Mouse (Mus musculus) heart, embryonic 10.5 days (tissue): ENCODE data around the gene Cyth3. TPM values are rescaled to one million over a fixed set of nuclear protein-coding genes. Genes with fewer than 3 reads are reported as not detected.
A peak's percentile ranks its signal among the peaks of the same experiment; 100 is the strongest.

Source experiments
- DNase-seq: peaks from one replicate; pipeline ENCODE4 v3.0.0-alpha.2; 2017; ENCODE audit warnings: low spot score
- H3K27ac ChIP-seq: fragments of 300-500 bp; sonication (generic); 2 replicates; pipeline ENCODE4 v1.5.1; 2016; ENCODE audit warnings: mild to moderate bottlenecking
- H3K27me3 ChIP-seq: fragments of 300-500 bp; sonication (generic); 2 replicates; pipeline ENCODE4 v1.6.1; 2016; ENCODE audit warnings: mild to moderate bottlenecking; ENCODE audit not compliant: poor library complexity, insufficient read depth, severe bottlenecking
- H3K36me3 ChIP-seq: fragments of 300-500 bp; sonication (generic); 2 replicates; pipeline ENCODE4 v1.6.1; 2016; ENCODE audit warnings: mild to moderate bottlenecking, moderate library complexity
- H3K4me1 ChIP-seq: fragments of 300-500 bp; sonication (generic); 2 replicates; pipeline ENCODE4 v1.6.1; 2016; ENCODE audit warnings: mild to moderate bottlenecking
- H3K4me3 ChIP-seq: fragments of 300-500 bp; sonication (generic); 2 replicates; pipeline ENCODE4 v1.5.1; 2016; ENCODE audit warnings: mild to moderate bottlenecking, moderate library complexity
- H3K9me3 ChIP-seq: fragments of 300-500 bp; sonication (generic); 2 replicates; pipeline ENCODE4 v1.6.1; 2016; ENCODE audit warnings: mild to moderate bottlenecking, moderate library complexity
- WGBS: fragments of 180-500 bp; shearing (Covaris S2); methylation state at CpG from one replicate; pipeline ENCODE4 v1.1.7; 2016; 5-methylcytosine and 5-hydroxymethylcytosine counted together
- polyA plus RNA-seq: library from polyadenylated mRNA; unstranded; fragments of >200 nt; fragmentation: Nextera tagmentation; extraction: Ambion mirVana; gene quantifications from 2 replicates; pipeline ENCODE4 v1.2.1, GENCODE M21; 2016

Gene Cyth3
- polyA plus RNA-seq, 1 experiment from 2014 or later = 30.9 TPM

GRCm38 (mm10) chr5:143642262-143642831 is 20.1 kb downstream of the Cyth3 start:
- Histone ChIP-seq H3K27ac (no peak overlapping the region), H3K27me3 (no peaks in the 10 kb centered on the region), H3K4me3 (no peak overlapping the region), H3K4me1 (peaks cover 25% of the 10 kb centered on the region; the same call in 1 of the 2 replicates), H3K9me3 (no peaks in the 10 kb centered on the region), H3K36me3 (no peaks in the 10 kb centered on the region)
- 66% methylated on average over 4 of the region's 4 CpGs for WGBS
- DNase-seq = no peak

DNA sequence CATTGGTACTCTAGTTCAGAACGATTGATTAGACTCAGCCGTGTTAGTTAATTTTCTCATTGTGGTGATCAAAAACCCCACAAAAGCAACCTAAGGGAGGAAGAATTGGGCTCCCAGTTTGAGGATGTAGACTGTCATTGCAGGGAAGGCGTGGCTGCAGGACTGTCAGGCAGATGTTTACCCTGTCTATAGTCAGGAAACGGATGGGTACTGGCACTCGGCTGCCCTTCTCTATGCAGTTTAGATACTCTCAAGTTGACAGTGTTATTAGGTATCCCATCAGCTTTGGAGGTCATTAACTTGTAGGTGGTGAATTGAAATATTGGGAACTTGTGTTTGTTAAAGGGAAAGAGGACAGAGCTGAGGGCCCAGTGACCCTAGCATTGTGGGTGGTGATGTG is 23.7 kb downstream of the Cyth3 start:
- H3K9me3 ChIP-seq = no peaks in the 10 kb centered on the region
- H3K36me3 ChIP-seq = peaks cover 9% of the 10 kb centered on the region; the same call in 1 of the 2 replicates
- no peak overlapping the region for H3K4me3 ChIP-seq
- 72% methylated on average over 5 of the region's 5 CpGs for whole genome bisulfite sequencing
- H3K27me3 ChIP-seq = no peaks in the 10 kb centered on the region
- peaks cover 9% of the 10 kb centered on the region; the same call in 1 of the 2 replicates for H3K4me1 ChIP-seq
- DNase-seq = no peak
- H3K27ac ChIP-seq = no peak overlapping the region

DNA sequence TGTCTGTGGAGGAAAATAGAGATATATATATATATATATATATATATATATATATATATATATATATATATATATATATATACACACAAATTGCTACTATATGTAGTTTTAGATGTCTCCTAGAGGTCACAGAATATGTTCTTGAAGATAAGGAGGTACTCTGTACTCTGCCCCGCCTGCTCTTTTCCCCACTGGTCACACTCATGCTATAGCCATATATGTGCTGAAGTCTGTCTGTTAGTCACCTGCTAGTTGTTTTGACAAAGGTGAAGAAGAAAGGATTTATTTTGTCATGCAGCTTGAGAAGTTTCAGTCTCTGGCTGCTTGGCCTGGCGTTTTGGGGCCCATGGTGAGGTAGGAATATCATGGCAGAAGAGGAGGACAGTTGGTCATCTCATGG is 25.2 kb downstream of the Cyth3 start:
- Histone ChIP-seq H3K9me3 (no peaks in the 10 kb centered on the region), H3K4me1 (peaks cover 9% of the 10 kb centered on the region; the same call in 1 of the 2 replicates), H3K27ac (no peak overlapping the region), H3K4me3 (no peak overlapping the region), H3K36me3 (peaks cover 9% of the 10 kb centered on the region; the same call in 1 of the 2 replicates), H3K27me3 (no peaks in the 10 kb centered on the region)
- DNase-seq = no peak
- WGBS = 90% methylated on average over 2 of the region's 2 CpGs

GRCm38 (mm10) chr5:143648058-143648457 is 25.8 kb downstream of the Cyth3 start:
- Histone ChIP-seq H3K4me3 (no peak overlapping the region), H3K27ac (no peak overlapping the region), H3K36me3 (peaks cover 9% of the 10 kb centered on the region; the same call in 1 of the 2 replicates), H3K9me3 (no peaks in the 10 kb centered on the region), H3K27me3 (no peaks in the 10 kb centered on the region), H3K4me1 (peaks cover 9% of the 10 kb centered on the region; the same call in 1 of the 2 replicates)
- DNase-seq = no peak
- 84% methylated on average over 2 of the region's 2 CpGs for WGBS

GRCm38 (mm10) chr5:143649168-143649567 is 26.9 kb downstream of the Cyth3 start:
- H3K27ac ChIP-seq = no peak overlapping the region
- H3K4me1 ChIP-seq = peaks cover 12% of the 10 kb centered on the region
- no peaks in the 10 kb centered on the region for H3K9me3 ChIP-seq
- no peak overlapping the region for H3K4me3 ChIP-seq
- WGBS = 93% methylated on average over 6 of the region's 6 CpGs
- no peak for DNase-seq
- H3K27me3 ChIP-seq = no peaks in the 10 kb centered on the region
- H3K36me3 ChIP-seq = peaks cover 9% of the 10 kb centered on the region; the same call in 1 of the 2 replicates

GRCm38 (mm10) chr5:143651855-143652631 is 29.8 kb downstream of the Cyth3 start:
- Histone ChIP-seq H3K9me3 (no peaks in the 10 kb centered on the region), H3K27ac (no peak overlapping the region), H3K4me1 (peaks cover 38% of the 10 kb centered on the region), H3K36me3 (peaks cover 9% of the 10 kb centered on the region; the same call in 1 of the 2 replicates), H3K27me3 (no peaks in the 10 kb centered on the region), H3K4me3 (no peak overlapping the region)
- WGBS = 84% methylated on average over 8 of the region's 8 CpGs
- DNase-seq = no peak

DNA sequence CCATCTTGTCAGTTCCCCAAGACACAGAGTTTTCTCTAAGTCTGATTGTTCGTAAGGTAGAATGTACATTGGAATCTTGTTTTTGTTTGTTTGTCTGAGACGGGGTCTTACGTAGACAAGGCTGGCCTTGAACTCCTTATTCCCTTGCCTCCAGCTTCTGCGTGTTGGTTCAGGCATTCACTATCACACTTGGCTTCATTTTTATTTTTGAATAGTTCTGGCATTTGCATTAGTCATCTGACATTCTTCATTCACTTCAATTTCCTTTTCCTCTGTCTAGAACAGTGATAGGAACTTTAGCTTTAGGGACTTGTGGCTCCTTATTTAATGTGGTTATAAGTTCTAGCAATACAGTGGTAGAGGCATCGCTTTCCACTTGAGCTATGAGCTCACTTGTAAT is 31.2 kb downstream of the Cyth3 start:
- DNase-seq = no peak
- no peaks in the 10 kb centered on the region for H3K27me3 ChIP-seq
- 91% methylated on average over 5 of the region's 5 CpGs for WGBS
- peaks cover 9% of the 10 kb centered on the region; the same call in 1 of the 2 replicates for H3K36me3 ChIP-seq
- no peaks in the 10 kb centered on the region for H3K9me3 ChIP-seq
- H3K27ac ChIP-seq = no peak overlapping the region
- H3K4me3 ChIP-seq = no peak overlapping the region
- H3K4me1 ChIP-seq = peaks cover 36% of the 10 kb centered on the region

DNA sequence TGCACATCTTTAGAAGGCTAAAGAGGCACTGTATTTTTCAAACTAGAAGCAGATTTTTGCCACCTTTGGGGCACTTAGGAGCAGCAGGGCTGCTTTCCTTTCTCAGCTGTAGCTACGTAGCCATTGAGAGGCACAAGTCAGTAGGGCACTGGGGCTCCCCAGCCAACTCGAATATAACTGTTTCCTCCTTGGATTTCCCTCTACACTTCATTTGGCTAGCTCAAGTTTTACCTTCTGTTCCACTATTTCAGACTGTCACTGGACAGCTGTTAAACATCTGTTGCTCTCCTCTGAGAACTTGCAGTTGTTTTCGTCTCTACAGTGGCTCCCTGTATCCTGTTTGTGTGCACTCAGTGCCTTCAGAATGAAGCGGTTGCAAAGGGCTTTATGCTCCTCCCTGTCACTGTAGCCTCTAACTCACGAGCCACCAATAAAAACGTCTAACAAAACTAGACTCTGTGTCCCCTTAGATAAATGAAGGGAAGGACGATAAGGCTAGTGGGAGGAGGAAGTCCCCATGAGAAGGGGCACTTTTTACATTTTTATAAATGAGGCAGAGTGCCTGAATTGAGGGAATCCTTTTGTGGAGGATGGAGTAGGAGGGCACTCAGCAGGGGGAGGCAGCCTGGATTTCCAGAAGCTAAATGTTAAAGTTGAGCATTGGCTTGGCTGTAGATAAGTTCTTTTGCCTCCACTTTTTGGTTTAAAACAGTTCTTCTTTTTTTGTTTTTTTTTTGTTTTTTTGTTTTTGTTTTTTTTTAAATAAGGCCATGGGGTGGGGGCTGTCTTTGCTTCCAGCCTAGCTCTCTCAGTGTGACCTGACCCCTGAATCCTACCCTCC is 32.6 kb downstream of the Cyth3 start:
- no peak for DNase-seq
- Histone ChIP-seq H3K36me3 (peaks cover 7% of the 10 kb centered on the region; the same call in 1 of the 2 replicates), H3K27me3 (no peaks in the 10 kb centered on the region), H3K4me1 (peaks cover 42% of the 10 kb centered on the region), H3K9me3 (no peaks in the 10 kb centered on the region), H3K4me3 (no peak overlapping the region), H3K27ac (peak overlapping the region; percentile 70)
- 24% methylated on average over 7 of the region's 7 CpGs for WGBS

DNA sequence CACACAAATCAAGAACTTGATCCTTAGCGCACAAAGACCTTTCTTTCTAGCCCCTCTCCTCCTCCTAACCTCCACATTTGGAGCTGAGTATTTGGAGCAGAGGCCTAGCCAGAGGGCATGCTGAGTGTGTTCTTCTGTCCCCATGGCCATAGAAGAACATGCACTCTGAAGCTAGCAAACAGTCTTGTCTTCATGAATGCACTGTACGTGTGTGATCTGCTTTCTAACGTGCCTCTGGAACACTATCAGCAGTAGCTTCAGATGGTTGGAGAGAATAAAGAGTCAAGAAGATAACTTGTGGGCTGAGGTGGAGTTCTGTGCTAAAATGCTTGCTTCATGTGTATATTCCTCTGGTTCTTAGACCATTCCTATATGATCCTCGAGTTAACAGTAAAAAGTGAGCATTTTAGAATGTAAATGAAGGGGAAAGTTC is 33.3 kb downstream of the Cyth3 start:
- Histone ChIP-seq H3K27ac (peak overlapping the region; percentile 70), H3K4me1 (peaks cover 42% of the 10 kb centered on the region), H3K36me3 (peaks cover 3% of the 10 kb centered on the region; the same call in 1 of the 2 replicates), H3K27me3 (no peaks in the 10 kb centered on the region), H3K9me3 (no peaks in the 10 kb centered on the region), H3K4me3 (no peak overlapping the region)
- WGBS = 58% methylated on average over 4 of the region's 4 CpGs
- no peak for DNase-seq

DNA sequence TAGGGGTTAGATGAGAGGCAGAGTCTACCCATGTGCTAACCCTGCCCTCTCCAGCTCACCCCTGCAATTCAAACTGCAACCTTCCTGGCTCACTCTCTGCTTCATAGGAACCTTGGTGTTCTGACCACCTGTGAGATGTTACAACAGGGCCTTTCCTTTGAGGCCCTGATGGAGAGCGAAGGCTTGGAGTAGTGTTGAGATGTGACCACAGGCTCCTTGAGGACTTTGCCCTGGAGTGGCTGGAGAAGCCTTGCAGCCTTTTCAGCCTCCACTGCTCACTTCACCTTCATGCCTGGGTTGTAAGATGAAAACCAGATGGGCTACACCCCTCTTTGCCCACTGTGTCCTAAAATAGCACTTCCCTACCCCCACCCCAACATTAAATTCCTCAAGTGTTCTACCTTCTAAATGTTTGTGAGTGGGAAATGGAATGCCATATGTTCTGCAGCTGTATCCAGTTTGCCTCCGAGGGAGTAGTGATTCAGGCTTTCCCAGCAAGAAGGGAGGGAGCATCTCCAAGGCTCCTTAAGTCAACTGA is 34.5 kb downstream of the Cyth3 start:
- no peaks in the 10 kb centered on the region for H3K27me3 ChIP-seq
- 54% methylated on average over 2 of the region's 2 CpGs for WGBS
- H3K4me3 ChIP-seq = no peak overlapping the region
- H3K36me3 ChIP-seq = no peaks in the 10 kb centered on the region
- DNase-seq = no peak
- H3K4me1 ChIP-seq = peaks cover 42% of the 10 kb centered on the region
- peak overlapping the region; percentile 74 for H3K27ac ChIP-seq
- no peaks in the 10 kb centered on the region for H3K9me3 ChIP-seq

DNA sequence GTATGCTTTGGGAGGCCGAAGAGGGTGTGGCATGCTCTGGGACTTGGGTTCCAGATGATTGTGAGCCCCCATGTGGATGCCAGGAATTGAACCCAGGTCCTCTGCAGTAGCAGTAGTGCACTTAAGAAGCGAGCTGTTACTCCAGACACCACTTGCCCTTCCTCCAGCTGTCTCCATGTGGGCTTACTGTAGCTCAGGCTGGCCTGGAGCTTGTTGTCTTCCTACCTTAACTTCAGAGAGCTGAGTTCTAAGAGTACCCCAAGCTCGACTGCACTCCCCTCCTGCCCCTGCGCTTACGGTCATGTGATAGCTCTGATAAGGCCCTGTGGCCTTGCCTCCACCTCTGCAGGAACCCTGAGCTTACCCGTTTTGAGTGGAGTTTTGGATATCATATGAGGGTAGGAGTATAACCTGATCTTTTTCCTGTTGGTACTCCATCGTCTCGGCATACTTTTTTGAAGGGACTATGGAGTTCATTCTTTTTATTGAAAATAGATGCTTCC is 36.8 kb downstream of the Cyth3 start:
- H3K4me1 ChIP-seq = peaks cover 51% of the 10 kb centered on the region
- no peaks in the 10 kb centered on the region for H3K9me3 ChIP-seq
- H3K27me3 ChIP-seq = no peaks in the 10 kb centered on the region
- no peak for DNase-seq
- no peak overlapping the region for H3K4me3 ChIP-seq
- WGBS = 77% methylated on average over 8 of the region's 8 CpGs
- H3K36me3 ChIP-seq = no peaks in the 10 kb centered on the region
- H3K27ac ChIP-seq = no peak overlapping the region

DNA sequence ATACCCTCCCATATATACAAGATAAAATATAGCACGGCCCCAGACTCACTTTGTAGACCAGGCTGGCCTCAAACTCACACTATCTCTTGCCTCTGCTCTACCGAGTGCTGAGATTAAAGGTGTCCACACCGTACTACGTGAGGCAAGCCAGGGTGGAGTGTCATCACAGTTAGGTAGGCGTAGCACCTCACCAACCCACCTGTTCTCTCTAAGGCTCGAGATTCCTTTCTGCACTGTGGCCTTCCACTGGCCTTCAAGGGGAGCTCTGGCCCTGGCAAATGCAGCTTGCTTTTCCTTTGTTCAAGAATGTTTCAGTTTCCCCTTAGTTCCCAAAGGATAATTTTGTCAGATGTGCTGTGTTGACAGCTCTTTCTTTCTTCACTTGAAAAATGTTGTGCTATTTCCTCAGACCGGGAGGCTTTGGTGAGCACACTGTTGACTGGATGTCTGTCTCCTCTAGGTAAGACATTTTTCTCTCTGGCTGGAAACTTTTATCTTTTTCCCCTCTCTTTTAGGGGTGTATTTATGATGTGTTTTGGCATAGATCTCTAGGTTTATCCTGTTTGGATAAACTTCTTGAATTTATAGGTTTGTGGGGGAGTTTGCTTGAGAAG is 40.9 kb downstream of the Cyth3 start:
- peaks cover 17% of the 10 kb centered on the region for H3K4me1 ChIP-seq
- H3K27ac ChIP-seq = no peak overlapping the region
- DNase-seq = no peak
- no peaks in the 10 kb centered on the region for H3K9me3 ChIP-seq
- no peaks in the 10 kb centered on the region for H3K27me3 ChIP-seq
- no peaks in the 10 kb centered on the region for H3K36me3 ChIP-seq
- no peak overlapping the region for H3K4me3 ChIP-seq
- 63% methylated on average over 7 of the region's 7 CpGs for WGBS
